Mouse (Mus musculus) embryonic facial prominence, embryonic 10.5 days (tissue): ENCODE data around the gene Cited1. TPM values are rescaled to one million over a fixed set of nuclear protein-coding genes. Genes with fewer than 3 reads are reported as not detected.
A peak's percentile ranks its signal among the peaks of the same experiment; 100 is the strongest.
"Not testable (repeated sequence)": the region's sequence is repeated elsewhere in the genome, so short reads cannot be mapped to it uniquely, and the experiment has no call there.

Experiments used
- DNase-seq: peaks from one replicate; pipeline ENCODE4 v3.0.0-alpha.2; 2017; ENCODE audit warnings: low spot score
- H3K27ac ChIP-seq: fragments of 300-500 bp; sonication (generic); replicated peaks from 2 replicates; pipeline ENCODE4 v1.5.1; 2016; ENCODE audit warnings: mild to moderate bottlenecking
- H3K27me3 ChIP-seq: fragments of 300-500 bp; sonication (generic); replicated peaks from 2 replicates; pipeline ENCODE4 v1.6.1; 2016; ENCODE audit warnings: low read depth, mild to moderate bottlenecking; ENCODE audit not compliant: poor library complexity, severe bottlenecking
- H3K36me3 ChIP-seq: fragments of 300-500 bp; sonication (generic); replicated peaks from 2 replicates; pipeline ENCODE4 v1.6.1; 2016; ENCODE audit warnings: mild to moderate bottlenecking, moderate library complexity
- H3K4me1 ChIP-seq: fragments of 300-500 bp; sonication (generic); 2 replicates; pipeline ENCODE4 v1.6.1; 2016
- H3K4me3 ChIP-seq: fragments of 300-500 bp; sonication (generic); 2 replicates; pipeline ENCODE4 v1.5.1; 2016; ENCODE audit warnings: mild to moderate bottlenecking, moderate library complexity
- H3K9me3 ChIP-seq: fragments of 300-500 bp; sonication (generic); 2 replicates; pipeline ENCODE4 v1.6.1; 2016; ENCODE audit warnings: mild to moderate bottlenecking
- WGBS: fragments of 180-500 bp; shearing (Covaris S2); methylation state at CpG from one replicate; pipeline ENCODE4 v1.1.7; 2016; 5-methylcytosine and 5-hydroxymethylcytosine counted together
- polyA plus RNA-seq: library from polyadenylated mRNA; unstranded; fragments of >200 nt; fragmentation: Nextera tagmentation; extraction: Ambion mirVana; gene quantifications from 2 replicates; pipeline ENCODE4 v1.2.1, GENCODE M21; 2016

Gene Cited1
- polyA plus RNA-seq: 66.3 and 69.6 TPM in 2 replicates

GRCm38 (mm10) chrX:102251937-102252860 is at the start of gene Cited1:
Gene Cited1 (minus strand): TSS chrX:102252181.
- peaks cover 10% of the 10 kb centered on the region for H3K36me3 ChIP-seq
- WGBS: 13% methylated on average over 44 of the region's 44 CpGs
- peaks cover 16% of the 10 kb centered on the region for H3K4me1 ChIP-seq
- peaks cover 85% of the 10 kb centered on the region for H3K27me3 ChIP-seq
- H3K9me3 ChIP-seq: peaks cover 2% of the 10 kb centered on the region; the same call in 1 of the 2 replicates
- H3K27ac ChIP-seq: peak within 1 kb of the TSS; percentile 83
- DNase-seq: peak; percentile 88
- peak within 1 kb of the TSS; percentile 67 for H3K4me3 ChIP-seq

GRCm38 (mm10) chrX:102284889-102285288 is 32.9 kb upstream of the Cited1 start:
- WGBS: 43% methylated on average over 3 of the region's 3 CpGs
- Histone ChIP-seq H3K36me3 (no peaks in the 10 kb centered on the region), H3K4me1 (peaks cover 27% of the 10 kb centered on the region), H3K9me3 (no peaks in the 10 kb centered on the region), H3K27me3 (peaks cover 90% of the 10 kb centered on the region), H3K4me3 (no peak overlapping the region), H3K27ac (0 out of 2 replicates have a peak overlapping the region, but pooled peaks have one; percentile 65)
- DNase-seq: peak; percentile 50

DNA sequence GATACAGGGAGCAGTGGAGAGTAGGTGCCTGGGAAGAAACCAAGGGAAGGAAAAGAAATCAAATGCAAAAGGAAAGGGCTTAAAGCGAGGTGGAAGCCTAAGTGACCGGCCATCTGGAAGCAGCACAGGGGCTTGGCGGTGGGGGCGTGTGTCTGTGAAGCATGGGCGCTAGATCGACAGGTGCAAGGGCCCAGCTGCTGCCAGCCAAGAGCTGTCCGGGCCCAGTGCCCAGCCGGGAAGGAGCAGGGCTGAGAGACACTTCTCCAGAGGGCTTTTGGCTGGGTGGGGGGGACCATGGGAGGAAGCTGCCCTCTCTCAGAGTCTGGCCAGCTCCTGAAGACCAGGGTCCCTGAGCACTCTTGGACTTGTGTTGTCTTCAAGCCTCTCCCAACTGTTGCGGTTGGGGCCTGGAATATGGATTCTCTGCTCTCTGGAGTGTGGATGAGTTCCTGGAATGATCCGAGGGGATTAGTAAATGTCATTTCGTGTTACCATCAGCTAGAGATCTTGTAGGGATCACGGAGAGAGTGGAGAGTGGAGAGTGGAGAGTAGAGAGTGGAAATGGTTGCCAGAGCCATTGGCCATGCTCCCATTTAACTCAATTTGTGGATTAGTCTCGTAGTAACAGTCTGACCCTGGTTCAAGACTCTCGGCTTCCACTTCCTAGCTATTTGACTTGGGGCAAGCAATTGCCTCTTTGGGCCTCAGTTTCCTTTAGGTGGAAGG is 10.8 kb upstream of the Cited1 start:
- no peak overlapping the region for H3K27ac ChIP-seq
- no peak for DNase-seq
- H3K36me3 ChIP-seq: no peaks in the 10 kb centered on the region
- no peaks in the 10 kb centered on the region for H3K4me1 ChIP-seq
- no peaks in the 10 kb centered on the region for H3K9me3 ChIP-seq
- WGBS: 90% methylated on average over 14 of the region's 14 CpGs
- no peak overlapping the region for H3K4me3 ChIP-seq
- H3K27me3 ChIP-seq: peaks cover 89% of the 10 kb centered on the region

DNA sequence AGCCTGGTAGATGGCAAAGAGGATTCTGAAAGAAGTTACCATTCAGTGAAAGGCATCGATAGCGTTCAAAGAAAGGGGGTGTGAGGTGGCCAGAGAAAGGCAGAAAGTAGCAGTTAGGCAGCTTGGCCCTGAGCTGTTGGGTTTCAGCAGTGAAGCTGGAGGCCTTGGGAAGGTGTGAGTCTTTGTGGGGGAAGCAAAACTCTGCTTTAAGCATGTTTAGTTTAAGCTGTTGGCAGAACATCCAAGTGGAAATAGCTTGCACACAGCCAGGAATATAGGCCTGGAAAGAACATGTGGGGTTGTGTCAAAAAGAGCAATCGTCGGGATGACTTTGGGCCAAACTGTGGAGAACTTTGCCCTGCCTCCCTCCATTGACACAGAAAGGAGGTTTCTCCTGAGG is 7.8 kb upstream of the Cited1 start:
- Histone ChIP-seq H3K27ac (no peak overlapping the region), H3K9me3 (no peaks in the 10 kb centered on the region), H3K4me3 (no peak overlapping the region), H3K27me3 (peaks cover 73% of the 10 kb centered on the region), H3K4me1 (no peaks in the 10 kb centered on the region), H3K36me3 (no peaks in the 10 kb centered on the region)
- DNase-seq: no peak
- WGBS: 86% methylated on average over 4 of the region's 4 CpGs

- Histone ChIP-seq H3K4me1 (peaks cover 16% of the 10 kb centered on the region), H3K36me3 (no peaks in the 10 kb centered on the region), H3K27ac (no peak overlapping the region), H3K27me3 (peaks cover 77% of the 10 kb centered on the region), H3K9me3 (peaks cover 2% of the 10 kb centered on the region; the same call in 1 of the 2 replicates), H3K4me3 (peak overlapping the region; percentile 67)
- 21% methylated on average over 7 of the region's 7 CpGs for whole genome bisulfite sequencing
- peak; percentile 58 for DNase-seq
Measured at GRCm38 (mm10) chrX:102253892-102254291, 1.9 kb upstream of the Cited1 start.

DNA sequence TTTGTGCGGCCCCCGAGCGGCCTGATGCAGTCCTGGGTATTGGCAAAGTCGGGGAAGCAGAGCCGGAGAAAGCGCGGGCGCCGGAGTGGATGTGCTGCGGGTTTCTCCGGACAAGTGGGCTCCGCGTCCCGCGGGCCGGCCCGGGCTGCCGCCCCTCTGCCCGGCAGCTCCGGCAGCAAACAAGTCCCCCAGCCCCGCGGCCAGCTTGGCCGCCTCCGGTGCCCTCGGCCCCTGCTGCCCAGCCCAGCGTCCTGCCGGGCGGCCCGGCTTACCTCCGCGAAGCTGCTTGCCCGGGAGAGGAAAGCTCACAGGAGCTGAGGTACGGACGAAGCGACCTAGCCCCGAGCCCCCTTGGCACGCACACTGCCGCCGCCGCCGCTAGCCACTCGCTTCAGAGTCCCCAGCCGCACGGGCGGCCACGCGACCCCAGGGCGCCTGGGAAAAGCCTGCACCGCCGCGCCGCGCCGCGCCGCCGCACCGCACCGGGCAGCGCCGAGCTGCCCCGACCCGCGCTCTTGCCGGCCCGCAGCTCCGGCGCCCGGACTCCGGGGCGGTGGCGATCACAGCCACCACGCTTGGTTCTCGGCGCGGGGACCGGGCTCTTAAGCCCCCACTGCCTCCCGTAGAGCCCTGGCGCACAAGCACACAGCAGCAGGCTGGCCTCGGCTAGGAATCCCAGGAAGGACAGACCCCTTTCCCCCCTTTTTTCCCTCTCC is 602 bp downstream of the Cited1 start:
- Histone ChIP-seq H3K27me3 (peaks cover 92% of the 10 kb centered on the region), H3K36me3 (peaks cover 17% of the 10 kb centered on the region), H3K4me1 (peaks cover 16% of the 10 kb centered on the region), H3K9me3 (peaks cover 2% of the 10 kb centered on the region; the same call in 1 of the 2 replicates), H3K27ac (peak overlapping the region; percentile 83), H3K4me3 (peak overlapping the region; percentile 67)
- WGBS: 20% methylated on average over 79 of the region's 80 CpGs
- DNase-seq: peak; percentile 66

DNA sequence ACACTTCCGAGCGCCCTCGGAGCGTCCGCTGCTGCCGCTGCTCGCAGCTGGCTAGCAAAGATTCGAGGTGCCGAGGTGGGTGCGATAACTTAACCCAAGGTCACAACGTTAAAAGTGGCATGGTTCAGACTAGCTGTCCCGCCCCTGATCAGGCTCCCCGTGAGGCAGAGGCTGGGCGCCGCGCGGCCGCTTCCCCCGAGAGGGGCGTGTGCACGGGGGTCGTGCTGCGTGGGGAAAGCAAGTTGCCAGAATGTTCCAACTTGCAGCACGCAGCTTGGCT is 1.1 kb downstream of the Cited1 start:
- peaks cover 16% of the 10 kb centered on the region for H3K4me1 ChIP-seq
- peaks cover 94% of the 10 kb centered on the region for H3K27me3 ChIP-seq
- peak overlapping the region; percentile 67 for H3K4me3 ChIP-seq
- WGBS: 12% methylated on average over 24 of the region's 24 CpGs
- DNase-seq: no peak
- peaks cover 2% of the 10 kb centered on the region; the same call in 1 of the 2 replicates for H3K9me3 ChIP-seq
- peaks cover 17% of the 10 kb centered on the region for H3K36me3 ChIP-seq
- H3K27ac ChIP-seq: peak overlapping the region; percentile 83

DNA sequence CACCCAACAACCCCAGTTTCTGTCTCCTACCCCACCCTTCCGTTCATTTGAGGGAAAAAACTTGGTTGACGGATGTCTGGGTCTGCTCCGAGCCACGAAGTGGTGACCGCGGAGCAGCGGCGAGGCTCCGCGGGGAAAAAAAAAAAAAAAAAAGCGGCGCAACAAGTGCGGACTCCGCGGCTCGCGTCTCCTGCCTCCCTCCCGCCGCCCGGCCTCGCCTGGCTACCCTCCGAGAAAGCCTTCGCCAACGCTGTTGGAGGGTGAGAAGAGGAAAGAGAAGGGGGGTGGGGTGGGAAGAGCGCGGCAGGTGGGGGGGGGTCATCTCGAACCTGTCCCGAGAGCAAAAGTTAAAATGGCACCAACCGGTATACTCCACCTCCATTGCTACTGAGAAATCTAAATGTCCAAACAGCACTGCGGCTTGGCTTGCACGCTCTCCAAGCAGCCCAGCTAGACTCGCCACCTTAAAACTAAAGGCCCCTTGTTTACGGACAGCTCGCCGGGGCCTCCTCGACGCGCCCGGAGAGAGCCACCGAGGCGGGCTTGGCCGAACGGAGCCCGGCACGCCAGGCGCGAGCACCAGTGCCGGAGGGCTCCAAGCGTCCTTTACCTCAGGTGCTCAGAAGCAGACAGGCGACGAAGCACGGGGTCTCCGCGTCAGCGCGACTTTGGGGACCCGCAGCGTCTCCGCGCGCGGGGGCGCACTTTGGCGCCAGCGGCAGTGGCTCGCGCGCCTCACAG is 1.7 kb downstream of the Cited1 start:
- Histone ChIP-seq H3K4me1 (peaks cover 16% of the 10 kb centered on the region), H3K27ac (peak overlapping the region; percentile 83), H3K4me3 (peak overlapping the region; percentile 67), H3K9me3 (peaks cover 2% of the 10 kb centered on the region; the same call in 1 of the 2 replicates), H3K36me3 (peaks cover 17% of the 10 kb centered on the region), H3K27me3 (peaks cover 93% of the 10 kb centered on the region)
- peak; percentile 49 for DNase-seq
- 16% methylated on average over 58 of the region's 68 CpGs for whole genome bisulfite sequencing

- Histone ChIP-seq H3K4me1 (no peaks in the 10 kb centered on the region), H3K27me3 (peaks cover 83% of the 10 kb centered on the region), H3K36me3 (peaks cover 17% of the 10 kb centered on the region), H3K27ac (no peak overlapping the region), H3K4me3 (no peak overlapping the region), H3K9me3 (no peaks in the 10 kb centered on the region)
- DNase-seq: no peak
- WGBS: 64% methylated on average over 2 of the region's 2 CpGs
Measured at GRCm38 (mm10) chrX:102244334-102244733, 7.6 kb downstream of the Cited1 start.

DNA sequence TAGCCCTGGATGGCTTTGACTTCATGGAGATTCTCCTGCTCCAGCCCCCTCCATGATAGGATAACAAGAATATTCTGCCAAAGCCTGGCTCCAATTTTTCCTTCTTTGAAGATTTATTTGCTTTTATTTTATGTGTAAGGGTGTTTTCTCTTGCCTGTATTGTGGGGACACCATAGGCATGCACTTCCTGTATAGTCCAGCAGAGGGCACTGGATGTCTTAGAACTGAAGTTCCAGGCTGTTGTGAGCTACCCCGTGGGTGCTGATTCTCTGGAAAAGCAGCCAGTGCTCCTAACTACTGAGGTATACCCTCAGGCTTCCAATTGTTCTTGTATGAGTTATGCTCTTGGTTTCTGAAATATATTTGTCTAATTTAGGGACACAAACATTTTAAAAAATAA is 32.9 kb downstream of the Cited1 start:
- no peak overlapping the region for H3K4me3 ChIP-seq
- no peaks in the 10 kb centered on the region for H3K36me3 ChIP-seq
- H3K27me3 ChIP-seq: no peaks in the 10 kb centered on the region
- peak; percentile 39 for DNase-seq
- WGBS: 17% methylated on average over 1 of the region's 1 CpGs
- H3K4me1 ChIP-seq: no peaks in the 10 kb centered on the region
- no peak overlapping the region for H3K27ac ChIP-seq
- no peaks in the 10 kb centered on the region for H3K9me3 ChIP-seq

- not testable (repeated sequence) for H3K36me3 ChIP-seq, H3K4me1 ChIP-seq, H3K4me3 ChIP-seq, H3K27me3 ChIP-seq, H3K27ac ChIP-seq, H3K9me3 ChIP-seq
- WGBS: 43% methylated on average over 9 of the region's 9 CpGs
- DNase-seq: peak; percentile 44
Measured at GRCm38 (mm10) chrX:102215356-102215755, 36.6 kb downstream of the Cited1 start.
